Mouse (Mus musculus) erythroblast, embryonic 14.5 days (primary cell): ENCODE measurements around the gene Nwd2.

Experiments
- GATA1 ChIP-seq: IDR thresholded peaks from 2 replicates; pipeline ENCODE4 v1.6.1; 2012; ENCODE audit warnings: low read length, inconsistent platforms, mixed read lengths
- TAL1 ChIP-seq: IDR thresholded peaks from 3 replicates; pipeline ENCODE4 v1.6.1; 2012; ENCODE audit warnings: low read length, inconsistent platforms, mixed read lengths

- no peak for TF ChIP-seq GATA1
- TF ChIP-seq TAL1: no peak
Measured at GRCm38 (mm10) chr5:63743426-63743825, 94.5 kb downstream of the Nwd2 start.
